Mouse (Mus musculus): Measurements from ENCODE around the gene Trak1.

DNA sequence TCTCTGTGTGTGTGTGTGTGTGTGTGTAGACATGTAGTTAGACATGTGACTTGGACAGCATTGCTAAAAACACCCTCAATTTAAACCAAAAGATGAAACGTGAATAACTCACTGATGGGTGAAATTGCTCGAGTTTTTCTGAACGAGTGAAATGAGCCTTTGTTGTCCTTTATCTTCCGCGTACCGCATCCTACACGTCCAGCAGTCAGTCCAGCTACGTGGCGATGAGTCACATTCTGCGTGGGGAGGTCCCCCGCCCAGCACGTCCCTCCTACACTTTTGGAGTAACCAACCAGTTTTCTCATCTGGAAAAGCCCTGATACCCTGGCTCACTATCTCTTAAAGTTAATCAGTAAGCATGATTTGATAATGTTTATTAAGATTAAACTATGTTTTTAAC is 116.9 kb downstream of the Trak1 start:
- TF ChIP-seq CTCF (IDR thresholded peaks at IDR 0.05; ENCODE audit: low read depth, low read length) (no peak), POLR2A (IDR thresholded peaks at IDR 0.05; ENCODE audit: insufficient read depth, low read length) (no peak), EP300 (IDR thresholded peaks at IDR 0.05; ENCODE audit: insufficient read depth, low read depth, low read length) (no peak)

All from ES-Bruce4 (cell line).